Mouse (Mus musculus) large intestine, adult 2 months (tissue): ENCODE results near the gene Vps8. TPM values are rescaled to one million over a fixed set of nuclear protein-coding genes. Genes with fewer than 3 reads are reported as not detected.

Source experiments
- DNase-seq: peaks from one replicate; pipeline ENCODE4 v3.0.0-alpha.2; 2012; ENCODE audit warnings: low read depth, low spot score
- WGBS: fragments of 180-500 bp; shearing (Covaris S2); methylation state at CpG from one replicate; pipeline ENCODE4 v1.1.7; 2018; 5-methylcytosine and 5-hydroxymethylcytosine counted together
- polyA plus RNA-seq: library from polyadenylated mRNA; depleted of rRNA; stranded (reverse); fragments of >200 nt; gene quantifications from 2 replicates; pipeline ENCODE4 v1.2.3, GENCODE M21; 2012

Gene Vps8
- polyA plus RNA-seq, 1 experiment: 7.1 TPM

- DNase-seq: no peak
- WGBS: 68% methylated on average over 17 of the region's 17 CpGs
Measured at GRCm38 (mm10) chr16:21402068-21402467, 20.9 kb upstream of the Vps8 start.

- DNase-seq: no peak
- 85% methylated on average over 2 of the region's 2 CpGs for WGBS
Measured at GRCm38 (mm10) chr16:21403402-21403801, 19.5 kb upstream of the Vps8 start.

GRCm38 (mm10) chr16:21404631-21405030, 18.3 kb upstream of the Vps8 start:
- no peak for DNase-seq
- 23% methylated on average over 5 of the region's 5 CpGs for WGBS

- WGBS: 76% methylated on average over 6 of the region's 6 CpGs
Measured at GRCm38 (mm10) chr16:21405224-21405969, 17.5 kb upstream of the Vps8 start.

GRCm38 (mm10) chr16:21406136-21406535, 16.8 kb upstream of the Vps8 start:
- DNase-seq: no peak
- WGBS: 79% methylated on average over 6 of the region's 6 CpGs

More at GRCm38 (mm10) chr16:21405224-21405969, 17.5 kb upstream of the Vps8 start:
- no peak for DNase-seq

- DNase-seq: no peak
Measured at GRCm38 (mm10) chr16:21411779-21412178, 11.1 kb upstream of the Vps8 start.

GRCm38 (mm10) chr16:21412593-21413047, 10.3 kb upstream of the Vps8 start:
- DNase-seq: peak; percentile 66
- 19% methylated on average over 8 of the region's 8 CpGs for WGBS

- 66% methylated on average over 3 of the region's 3 CpGs for WGBS
- no peak for DNase-seq
Measured at GRCm38 (mm10) chr16:21413819-21414218, 9.1 kb upstream of the Vps8 start.

- no peak for DNase-seq
- WGBS: 95% methylated on average over 8 of the region's 8 CpGs
Measured at GRCm38 (mm10) chr16:21415128-21415527, 7.8 kb upstream of the Vps8 start.

- no peak for DNase-seq
- 55% methylated on average over 5 of the region's 5 CpGs for WGBS
Measured at GRCm38 (mm10) chr16:21418012-21418411, 4.9 kb upstream of the Vps8 start.

GRCm38 (mm10) chr16:21423546-21423910, 610 bp downstream of the Vps8 start:
- WGBS: 1% methylated on average over 10 of the region's 10 CpGs
- DNase-seq: peak; percentile 22

- DNase-seq: no peak
- 71% methylated on average over 5 of the region's 5 CpGs for WGBS
Measured at GRCm38 (mm10) chr16:21428131-21428530, 5.2 kb downstream of the Vps8 start.

- DNase-seq: no peak
- WGBS: 96% methylated on average over 2 of the region's 2 CpGs
Measured at GRCm38 (mm10) chr16:21430377-21431060, 7.6 kb downstream of the Vps8 start.

- DNase-seq: no peak
- 87% methylated on average over 3 of the region's 3 CpGs for WGBS
Measured at GRCm38 (mm10) chr16:21431614-21432013, 8.7 kb downstream of the Vps8 start.

- 62% methylated on average over 3 of the region's 3 CpGs for WGBS
- DNase-seq: no peak
Measured at GRCm38 (mm10) chr16:21433543-21433942, 10.6 kb downstream of the Vps8 start.

- DNase-seq: no peak
Measured at GRCm38 (mm10) chr16:21441012-21441411, 18.1 kb downstream of the Vps8 start.

GRCm38 (mm10) chr16:21445026-21445625, 22.2 kb downstream of the Vps8 start:
- 77% methylated on average over 9 of the region's 9 CpGs for WGBS

GRCm38 (mm10) chr16:21447447-21447846, 24.5 kb downstream of the Vps8 start:
- no peak for DNase-seq
- 86% methylated on average over 5 of the region's 5 CpGs for WGBS

More at GRCm38 (mm10) chr16:21445026-21445625, 22.2 kb downstream of the Vps8 start:
- no peak for DNase-seq

- no peak for DNase-seq
- WGBS: 95% methylated on average over 5 of the region's 5 CpGs
Measured at GRCm38 (mm10) chr16:21448464-21448863, 25.5 kb downstream of the Vps8 start.

- WGBS: 67% methylated on average over 8 of the region's 8 CpGs
- DNase-seq: no peak
Measured at GRCm38 (mm10) chr16:21449890-21450289, 27.0 kb downstream of the Vps8 start.

- 78% methylated on average over 6 of the region's 6 CpGs for WGBS
- no peak for DNase-seq
Measured at GRCm38 (mm10) chr16:21452569-21452968, 29.7 kb downstream of the Vps8 start.
